Mouse (Mus musculus): ENCODE data around the gene Ccdc148. TPM values are rescaled to one million over a fixed set of nuclear protein-coding genes. Genes with fewer than 3 reads are reported as not detected.

Gene Ccdc148
- polyA plus RNA-seq, 1 experiment from 2014 or later = 3.0 TPM

DNA sequence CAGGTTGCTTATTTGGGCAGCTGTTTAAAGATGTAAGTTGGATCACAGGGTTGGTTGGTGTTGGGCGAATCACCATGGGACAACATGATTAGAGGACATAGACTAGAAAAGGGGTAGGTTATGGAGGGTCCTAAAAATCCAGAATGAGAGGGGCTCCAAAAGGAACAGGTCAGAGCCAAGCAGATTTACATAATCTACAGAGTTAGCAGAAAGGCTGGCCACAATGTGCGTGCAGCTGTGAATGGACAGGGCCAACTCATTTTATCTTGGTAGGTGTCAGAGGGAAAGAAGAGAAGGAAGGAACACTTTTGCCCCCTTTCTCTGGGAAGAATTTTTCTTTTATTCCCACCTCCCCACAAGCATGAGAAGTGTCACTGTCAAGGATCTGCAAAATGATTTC lies 204.1 kb downstream of the Ccdc148 start:
- Histone ChIP-seq H3K9me3 (replicated peaks) (no peaks in the 10 kb centered on the region), H3K27ac (no peak overlapping the region), H3K4me2 (no peak overlapping the region), H3K4me1 (peaks cover 9% of the 10 kb centered on the region), H3K4me3 (no peak overlapping the region), H3K36me3 (ENCODE audit: poor library complexity, severe bottlenecking) (no peaks in the 10 kb centered on the region), H3K9ac (no peak overlapping the region), H3K27me3 (no peaks in the 10 kb centered on the region)
- no peak for ATAC-seq
- 46% methylated on average over 2 of the region's 2 CpGs for WGBS

DNA sequence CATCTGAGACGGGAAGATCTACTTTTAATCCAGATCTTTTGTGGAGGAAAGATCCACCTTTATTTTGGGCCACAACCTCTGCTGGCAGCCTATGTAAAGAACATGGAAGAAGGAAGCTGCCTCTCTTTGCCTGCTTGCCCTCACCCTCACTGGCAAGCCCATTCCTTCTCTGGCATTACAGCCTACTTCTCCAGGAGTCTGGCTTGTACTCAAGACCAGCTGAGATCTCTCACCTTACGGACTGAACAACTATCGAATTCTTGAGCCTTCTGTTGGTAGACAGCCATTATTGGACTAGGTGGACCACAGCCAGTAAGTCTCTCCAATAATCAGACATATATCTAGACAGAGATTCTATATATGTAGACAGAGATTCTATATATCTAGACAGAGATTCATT lies 208.4 kb downstream of the Ccdc148 start:
- Histone ChIP-seq H3K9ac (no peak overlapping the region), H3K36me3 (ENCODE audit: poor library complexity, severe bottlenecking) (no peaks in the 10 kb centered on the region), H3K9me3 (replicated peaks) (no peaks in the 10 kb centered on the region), H3K27ac (no peak overlapping the region), H3K4me2 (no peak overlapping the region), H3K27me3 (no peaks in the 10 kb centered on the region), H3K4me3 (no peak overlapping the region), H3K4me1 (peaks cover 6% of the 10 kb centered on the region)
- ATAC-seq = no peak
- WGBS = 85% methylated on average over 3 of the region's 3 CpGs

DNA sequence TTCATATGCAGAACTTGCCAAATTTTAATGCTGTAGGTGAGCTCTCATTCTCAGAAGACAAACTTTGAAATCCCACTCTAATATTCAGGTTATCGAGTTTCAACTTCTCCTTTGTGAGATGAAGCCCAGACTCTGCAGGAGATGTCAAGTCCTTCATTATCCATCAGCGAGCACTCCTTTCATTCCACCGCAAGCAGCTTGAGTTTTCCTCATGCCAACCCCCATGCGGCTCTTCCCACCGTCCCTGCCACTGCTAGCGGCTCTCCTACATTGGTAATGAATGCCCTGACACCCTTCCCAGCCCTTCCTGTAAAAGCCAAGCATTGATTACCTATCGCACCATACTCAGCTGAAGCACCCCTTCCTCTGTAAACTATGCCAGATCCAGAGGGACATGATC lies 211.7 kb downstream of the Ccdc148 start:
- H3K4me1 ChIP-seq = no peaks in the 10 kb centered on the region
- WGBS = 61% methylated on average over 7 of the region's 7 CpGs
- no peaks in the 10 kb centered on the region for H3K27me3 ChIP-seq
- no peak overlapping the region for H3K4me2 ChIP-seq
- H3K4me3 ChIP-seq = no peak overlapping the region
- no peaks in the 10 kb centered on the region for H3K36me3 ChIP-seq (ENCODE audit: poor library complexity, severe bottlenecking)
- H3K9ac ChIP-seq = no peak overlapping the region
- no peak overlapping the region for H3K27ac ChIP-seq
- H3K9me3 ChIP-seq (replicated peaks) = no peaks in the 10 kb centered on the region
- no peak for ATAC-seq

DNA sequence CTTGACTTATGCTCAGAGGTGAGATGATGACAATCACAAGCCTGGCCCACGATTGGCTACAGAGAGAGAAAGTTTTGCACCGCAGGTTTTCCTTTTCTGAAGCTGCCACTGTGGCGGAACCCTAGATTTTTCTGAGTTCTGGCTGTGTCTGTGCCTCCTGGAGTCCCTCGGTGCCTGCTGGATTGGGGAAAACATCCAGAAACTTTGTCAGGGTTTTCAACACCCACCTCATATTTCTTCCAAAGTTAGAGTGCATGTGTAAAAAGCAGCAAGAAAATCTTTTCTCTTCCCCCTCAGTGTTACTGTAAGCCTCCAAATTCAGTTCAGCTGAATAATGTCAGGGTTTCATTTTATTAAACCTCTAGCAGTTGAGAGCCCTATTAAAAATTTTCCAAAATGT lies 219.1 kb downstream of the Ccdc148 start:
- no peak overlapping the region for H3K27ac ChIP-seq
- no peaks in the 10 kb centered on the region for H3K36me3 ChIP-seq (ENCODE audit: poor library complexity, severe bottlenecking)
- no peaks in the 10 kb centered on the region for H3K9me3 ChIP-seq (replicated peaks)
- no peak overlapping the region for H3K9ac ChIP-seq
- H3K4me2 ChIP-seq = no peak overlapping the region
- WGBS = 84% methylated on average over 4 of the region's 4 CpGs
- H3K4me3 ChIP-seq = no peak overlapping the region
- no peaks in the 10 kb centered on the region for H3K27me3 ChIP-seq
- no peaks in the 10 kb centered on the region for H3K4me1 ChIP-seq
- ATAC-seq = no peak

DNA sequence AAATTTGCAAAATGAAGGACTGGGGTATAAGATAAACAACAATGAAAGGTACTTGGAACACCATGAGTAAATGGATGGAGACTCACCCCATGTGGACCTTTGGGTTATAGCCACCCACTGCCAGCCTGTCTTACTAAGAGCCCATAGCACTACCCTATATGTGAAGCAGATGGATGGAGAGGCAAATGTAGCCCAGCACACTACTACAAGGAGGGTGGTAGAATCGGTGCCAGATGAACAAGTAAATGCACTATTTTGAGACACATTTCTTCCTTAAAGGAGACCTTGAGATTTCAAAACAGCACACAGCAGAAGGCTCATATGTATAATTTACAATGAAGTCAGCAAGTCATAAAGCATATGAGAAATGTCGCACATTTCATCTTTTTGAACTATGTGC lies 234.9 kb downstream of the Ccdc148 start:
- Histone ChIP-seq H3K4me2 (no peak overlapping the region), H3K4me3 (no peak overlapping the region), H3K9ac (no peak overlapping the region), H3K27me3 (no peaks in the 10 kb centered on the region), H3K27ac (no peak overlapping the region), H3K9me3 (replicated peaks) (no peaks in the 10 kb centered on the region), H3K36me3 (ENCODE audit: poor library complexity, severe bottlenecking) (no peaks in the 10 kb centered on the region), H3K4me1 (no peaks in the 10 kb centered on the region)
- 94% methylated on average over 2 of the region's 2 CpGs for WGBS
- ATAC-seq = no peak

DNA sequence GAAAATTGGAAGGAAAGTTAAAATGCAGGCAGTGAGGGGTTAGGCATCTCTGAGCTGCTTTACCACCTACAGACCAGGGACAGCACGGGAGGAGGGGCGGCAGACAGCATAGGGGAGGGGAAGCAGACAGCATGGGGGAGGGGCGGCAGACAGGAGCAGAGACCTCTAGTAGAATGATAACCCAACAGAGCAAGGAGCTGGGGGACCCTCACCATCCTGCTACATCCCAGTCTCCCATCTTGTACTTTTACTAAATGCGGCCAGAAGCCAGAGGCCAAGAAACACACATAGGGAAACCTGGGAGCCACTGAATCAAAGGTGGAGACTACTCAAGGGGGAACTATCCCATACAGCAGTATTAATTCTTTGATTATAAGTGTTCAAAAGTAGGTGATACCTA lies 242.1 kb downstream of the Ccdc148 start:
- H3K4me3 ChIP-seq = no peak overlapping the region
- no peak overlapping the region for H3K27ac ChIP-seq
- H3K27me3 ChIP-seq = no peaks in the 10 kb centered on the region
- WGBS = 42% methylated on average over 4 of the region's 4 CpGs
- no peak for ATAC-seq
- no peaks in the 10 kb centered on the region for H3K9me3 ChIP-seq (replicated peaks)
- H3K4me2 ChIP-seq = no peak overlapping the region
- H3K36me3 ChIP-seq (ENCODE audit: poor library complexity, severe bottlenecking) = no peaks in the 10 kb centered on the region
- H3K9ac ChIP-seq = no peak overlapping the region
- no peaks in the 10 kb centered on the region for H3K4me1 ChIP-seq

DNA sequence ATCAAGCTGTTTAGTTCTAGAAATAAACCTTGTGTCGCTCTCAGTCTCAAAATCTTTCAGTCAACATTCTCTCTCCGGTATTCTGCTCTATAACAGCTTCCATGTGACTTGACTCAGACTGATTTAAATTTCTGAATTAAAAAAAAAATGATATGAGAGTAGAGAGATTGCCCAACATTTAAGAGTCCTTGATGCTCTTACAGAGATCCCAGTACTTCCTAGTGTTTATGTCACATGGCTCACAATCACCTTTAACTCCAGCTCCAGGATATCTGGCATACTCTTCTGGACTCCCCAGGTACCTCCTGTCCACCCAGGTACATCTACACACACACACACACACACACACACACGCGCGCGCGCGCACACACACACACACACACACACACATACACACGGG lies 248.1 kb downstream of the Ccdc148 start:
- WGBS = 96% methylated on average over 6 of the region's 9 CpGs
- ATAC-seq = no peak
- H3K9ac ChIP-seq = no peak overlapping the region
- H3K36me3 ChIP-seq (ENCODE audit: poor library complexity, severe bottlenecking) = no peaks in the 10 kb centered on the region
- no peak overlapping the region for H3K4me3 ChIP-seq
- H3K27ac ChIP-seq = no peak overlapping the region
- no peaks in the 10 kb centered on the region for H3K9me3 ChIP-seq (replicated peaks)
- H3K27me3 ChIP-seq = no peaks in the 10 kb centered on the region
- no peak overlapping the region for H3K4me2 ChIP-seq
- H3K4me1 ChIP-seq = no peaks in the 10 kb centered on the region

DNA sequence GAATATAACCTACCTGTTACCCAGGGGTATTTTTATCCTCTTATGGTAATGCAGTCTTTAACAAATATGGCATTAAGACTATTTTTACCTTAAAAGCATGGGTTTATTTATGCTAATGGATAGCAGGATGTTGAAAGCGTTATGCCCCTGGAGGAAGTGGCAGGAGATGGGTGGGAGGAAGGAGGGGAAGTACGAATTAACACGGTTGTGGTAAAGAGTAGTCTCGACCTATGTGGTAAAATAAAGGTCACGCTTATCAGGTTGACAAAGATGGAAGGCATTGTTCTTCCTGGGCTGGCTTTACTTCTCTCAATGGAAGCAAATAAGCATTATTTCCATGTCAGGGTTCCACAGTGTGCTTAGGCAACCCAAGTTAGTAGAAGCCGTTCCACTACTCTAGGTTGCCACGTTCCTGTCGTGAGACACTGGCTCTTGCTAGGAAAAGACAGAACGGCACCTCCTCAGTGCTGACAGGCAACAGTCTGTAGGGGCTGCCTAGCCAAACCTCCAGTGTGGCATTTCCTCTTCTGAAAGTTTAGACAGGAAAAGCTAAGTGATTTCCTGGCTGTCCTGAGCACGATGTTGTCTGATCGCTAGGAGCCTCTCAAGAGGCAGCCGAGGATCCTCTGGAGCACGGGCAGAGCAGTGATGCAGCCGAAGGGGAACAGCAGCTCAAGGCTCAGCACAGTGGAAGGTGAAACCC lies 253.5 kb downstream of the Ccdc148 start:
- Histone ChIP-seq H3K36me3 (ENCODE audit: poor library complexity, severe bottlenecking) (no peaks in the 10 kb centered on the region), H3K4me3 (no peak overlapping the region), H3K27me3 (no peaks in the 10 kb centered on the region), H3K27ac (no peak overlapping the region), H3K9ac (no peak overlapping the region), H3K4me2 (no peak overlapping the region), H3K9me3 (replicated peaks) (no peaks in the 10 kb centered on the region), H3K4me1 (no peaks in the 10 kb centered on the region)
- WGBS = 74% methylated on average over 14 of the region's 14 CpGs
- no peak for ATAC-seq

DNA sequence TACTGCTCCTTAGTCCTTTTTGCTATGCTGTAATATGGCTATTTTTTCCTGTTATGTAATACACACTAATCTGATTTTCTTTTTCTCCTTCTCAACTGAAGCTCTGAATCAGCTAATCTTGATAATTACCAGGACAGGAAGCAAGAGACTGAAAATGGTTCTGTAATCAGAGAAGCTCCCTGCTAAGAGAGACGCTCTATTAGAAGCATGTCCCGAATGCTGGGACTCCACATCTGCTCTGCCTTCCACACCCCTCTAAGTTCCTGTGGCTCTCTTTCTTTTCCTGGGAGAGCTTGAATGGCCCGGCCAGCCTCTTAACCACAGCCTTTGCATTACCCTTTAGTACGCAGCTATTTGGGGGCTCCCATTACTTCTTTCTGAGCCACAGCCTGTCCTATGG lies 255.4 kb downstream of the Ccdc148 start:
- WGBS = 64% methylated on average over 4 of the region's 4 CpGs
- ATAC-seq = no peak
- H3K27ac ChIP-seq = no peak overlapping the region
- no peaks in the 10 kb centered on the region for H3K4me1 ChIP-seq
- H3K4me2 ChIP-seq = no peak overlapping the region
- H3K4me3 ChIP-seq = no peak overlapping the region
- H3K9ac ChIP-seq = no peak overlapping the region
- no peaks in the 10 kb centered on the region for H3K36me3 ChIP-seq (ENCODE audit: poor library complexity, severe bottlenecking)
- no peaks in the 10 kb centered on the region for H3K9me3 ChIP-seq (replicated peaks)
- no peaks in the 10 kb centered on the region for H3K27me3 ChIP-seq

DNA sequence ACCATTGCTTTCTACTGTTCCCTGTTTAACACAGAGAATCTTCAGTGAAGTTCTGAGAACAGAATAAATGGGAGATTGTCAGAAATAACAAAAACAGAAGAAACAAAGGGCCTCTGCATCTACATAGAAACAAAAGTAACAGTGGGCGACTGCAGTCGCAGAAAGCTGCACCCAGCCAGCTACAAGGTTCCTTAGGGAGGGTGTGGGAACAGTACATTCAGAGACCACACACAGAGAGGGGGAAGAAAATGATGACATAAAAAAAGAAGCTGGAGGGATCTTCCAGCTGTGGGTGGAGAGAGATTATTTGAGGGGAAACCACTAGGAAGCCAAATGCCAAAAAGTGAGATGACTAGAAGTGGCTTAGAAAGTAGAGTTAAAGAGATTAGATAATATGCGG lies 280.6 kb downstream of the Ccdc148 start:
- 45% methylated on average over 3 of the region's 3 CpGs for WGBS
- no peak for ATAC-seq
- Histone ChIP-seq H3K27ac (no peak overlapping the region), H3K9me3 (replicated peaks) (no peaks in the 10 kb centered on the region), H3K4me1 (no peaks in the 10 kb centered on the region), H3K36me3 (ENCODE audit: poor library complexity, severe bottlenecking) (no peaks in the 10 kb centered on the region), H3K4me2 (no peak overlapping the region), H3K27me3 (no peaks in the 10 kb centered on the region), H3K9ac (no peak overlapping the region), H3K4me3 (no peak overlapping the region)

DNA sequence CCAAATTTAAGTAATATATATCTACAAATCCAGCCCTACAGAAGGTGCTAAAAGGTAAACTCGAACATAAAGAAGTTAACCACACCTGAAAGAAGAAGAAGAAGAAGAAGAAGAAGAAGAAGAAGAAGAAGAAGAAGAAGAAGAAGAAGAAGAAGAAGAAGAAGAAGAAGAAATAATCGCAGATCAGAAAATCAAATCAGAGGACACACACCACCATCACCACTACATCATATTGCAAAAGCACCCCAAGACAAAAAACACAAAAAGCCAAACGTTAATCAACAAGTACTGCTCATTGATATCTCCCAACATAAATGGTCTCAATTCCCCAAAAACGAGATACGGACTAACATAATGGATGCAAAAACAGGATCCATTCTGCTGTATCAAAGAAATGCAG lies 301.3 kb downstream of the Ccdc148 start, which contains the start of gene Gm11099:
TSS of gene Gm11099 (plus strand) at position 301 of the 400 bp plus-strand sequence.
- Histone ChIP-seq H3K36me3 (ENCODE audit: poor library complexity, severe bottlenecking) (no peaks in the 10 kb centered on the region), H3K4me3 (no peak within 1 kb of the TSS), H3K9me3 (replicated peaks) (no peaks in the 10 kb centered on the region), H3K27me3 (no peaks in the 10 kb centered on the region), H3K27ac (no peak within 1 kb of the TSS), H3K9ac (no peak within 1 kb of the TSS), H3K4me1 (no peaks in the 10 kb centered on the region), H3K4me2 (no peak within 1 kb of the TSS)
- ATAC-seq = no peak
- WGBS = 86% methylated on average over 5 of the region's 5 CpGs

DNA sequence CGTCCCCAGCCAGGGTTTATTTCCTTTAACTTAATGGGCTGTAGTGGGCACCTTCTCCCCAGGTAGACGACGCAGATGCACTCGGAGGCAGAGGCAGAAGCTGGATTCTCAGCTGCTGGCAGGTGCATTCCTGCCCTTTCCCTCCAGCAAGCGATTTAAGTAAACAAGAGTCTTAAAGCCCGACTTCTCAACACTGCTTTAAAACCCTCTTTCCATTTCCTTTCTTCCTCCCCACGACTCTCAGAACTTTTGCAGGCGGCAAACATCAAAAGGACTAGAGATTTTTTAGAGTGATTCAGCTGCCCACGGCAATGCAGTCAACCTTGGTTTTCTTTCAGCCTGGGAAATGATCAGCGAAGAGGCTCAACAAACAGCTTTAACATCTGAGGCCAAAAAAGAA lies 316.0 kb downstream of the Ccdc148 start:
- H3K9me3 ChIP-seq (replicated peaks) = peaks cover 3% of the 10 kb centered on the region; the same call in 1 of the 2 replicates
- no peak overlapping the region for H3K27ac ChIP-seq
- WGBS = 48% methylated on average over 10 of the region's 10 CpGs
- no peak for ATAC-seq
- H3K4me3 ChIP-seq = no peak overlapping the region
- no peak overlapping the region for H3K9ac ChIP-seq
- H3K27me3 ChIP-seq = no peaks in the 10 kb centered on the region
- H3K4me2 ChIP-seq = no peak overlapping the region
- H3K36me3 ChIP-seq (ENCODE audit: poor library complexity, severe bottlenecking) = no peaks in the 10 kb centered on the region
- H3K4me1 ChIP-seq = 0 out of 2 replicates have a peak, but pooled peaks cover 3% of the 10 kb centered on the region

DNA sequence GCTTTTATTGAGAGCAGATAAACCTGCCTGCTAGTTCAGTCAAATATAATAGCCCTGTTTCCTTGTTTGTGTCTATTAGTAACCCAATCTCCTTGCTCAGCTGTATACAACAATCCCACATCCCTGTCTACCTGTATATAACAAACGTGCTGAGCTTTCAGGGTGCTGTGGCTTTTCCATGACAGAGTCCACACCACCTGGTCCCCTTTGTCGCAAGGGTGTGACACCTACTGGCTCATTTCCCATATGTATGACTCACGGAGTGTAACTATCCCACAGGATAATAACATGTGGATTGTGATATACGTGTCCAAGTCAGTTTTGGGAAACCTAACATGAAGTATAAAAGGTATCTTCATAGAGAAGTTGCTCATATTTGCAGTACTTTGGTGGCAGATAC lies 318.0 kb downstream of the Ccdc148 start:
- WGBS = 91% methylated on average over 4 of the region's 4 CpGs
- H3K4me1 ChIP-seq = no peaks in the 10 kb centered on the region
- no peak overlapping the region for H3K4me2 ChIP-seq
- ATAC-seq = no peak
- H3K4me3 ChIP-seq = no peak overlapping the region
- H3K36me3 ChIP-seq (ENCODE audit: poor library complexity, severe bottlenecking) = no peaks in the 10 kb centered on the region
- no peaks in the 10 kb centered on the region for H3K27me3 ChIP-seq
- no peak overlapping the region for H3K27ac ChIP-seq
- no peak overlapping the region for H3K9ac ChIP-seq
- H3K9me3 ChIP-seq (replicated peaks) = peaks cover 3% of the 10 kb centered on the region; the same call in 1 of the 2 replicates
